14 mouse cellular contexts compared by ENCODE assay signal in the genomic region with DNA sequence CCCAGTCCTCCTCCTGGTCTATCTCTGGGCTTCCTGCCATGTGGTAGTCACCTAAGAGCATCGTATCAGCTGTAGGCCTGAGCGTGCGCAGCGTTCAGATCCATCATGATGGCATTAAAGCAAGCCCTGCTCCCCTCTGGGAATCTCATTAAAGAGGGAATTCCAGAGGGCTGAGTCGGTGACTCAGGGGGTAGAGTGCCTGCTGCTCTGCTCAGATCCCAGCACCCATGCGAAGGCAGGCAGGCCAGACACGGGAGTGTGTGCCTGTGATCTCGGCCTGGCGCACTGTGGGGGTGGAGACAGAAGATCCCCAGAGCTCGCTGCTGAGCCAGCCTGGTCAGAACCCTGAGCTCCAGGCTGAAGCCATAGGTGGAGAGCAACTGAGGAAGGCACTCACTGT. TPM values are rescaled to one million over a fixed set of nuclear protein-coding genes. Genes with fewer than 3 reads are reported as not detected.
DNase-seq lines count a peak whose midpoint lies in the region; ATAC-seq and TF ChIP-seq lines count a peak whose summit lies in the region.
"Had no signal": no experiment of that assay in that cellular context is flagged by ENCODE, and none has a peak within 500 bp of the region (broad histone marks: within the 10 kb centered on the region; RNA-seq: fewer than 3 reads in every experiment).

No protein-coding gene starts in this region.

- peaks cover 18% of the 10 kb centered on the region for H3K36me3 ChIP-seq in heart, embryonic 13.5 days

- intact Hi-C loops in heart, postnatal 36 days (cut with DNase I) = no loop called here

- no peak for TF ChIP-seq POLR2A in embryonic fibroblast, embryonic 13.5 days (IDR thresholded peaks at IDR 0.05; ENCODE audit: low read depth, low read length)

- H3K4me3 ChIP-seq in heart, embryonic 13.5 days = no peak overlapping the region
- no peak overlapping the region for H3K4me3 ChIP-seq in embryonic fibroblast, embryonic 13.5 days (ENCODE audit: insufficient read depth, low read length)
- H3K4me3 ChIP-seq: midbrain, embryonic 12.5 days had no signal

- WGBS in heart, embryonic 13.5 days = 21% methylated on average over 10 of the region's 10 CpGs

- no peak overlapping the region for H3K4me2 ChIP-seq in heart, embryonic 13.5 days
- H3K4me2 ChIP-seq: midbrain, embryonic 12.5 days had no signal

- DNase-seq in heart, postnatal 36 days = no peak
- DNase-seq in 3T3-L1 (ENCODE audit: low read depth, low spot score) (peak; percentile 90), NIH3T3 (ENCODE audit: low read depth) (peak; percentile 85)
- no peak for DNase-seq in retina, embryonic 14.5 days (ENCODE audit: low spot score)
- DNase-seq: cerebellum, adult 9-10 months; forebrain, postnatal 0 days; right cerebral cortex, postnatal 25 days; thymus, postnatal 36 days had no signal

- peaks cover 10% of the 10 kb centered on the region for H3K4me1 ChIP-seq in heart, embryonic 13.5 days
- peaks cover 6% of the 10 kb centered on the region; the same call in 1 of the 2 replicates for H3K4me1 ChIP-seq in embryonic fibroblast, embryonic 13.5 days (ENCODE audit: control insufficient read depth, insufficient read depth, low read length)

- no peaks in the 10 kb centered on the region for H3K9me3 ChIP-seq in heart, embryonic 13.5 days
- H3K9me3 ChIP-seq: midbrain, embryonic 12.5 days had no signal

- ATAC-seq in heart, embryonic 13.5 days (ENCODE audit: extremely low read depth, insufficient number of reproducible peaks, low FRiP score, low TSS enrichment) = no peak
- no peak for ATAC-seq in monocyte, adult 5-6 weeks (replicated peaks; ENCODE audit: insufficient number of reproducible peaks, low FRiP score, low TSS enrichment, poor library complexity, severe bottlenecking)
- ATAC-seq: forebrain, postnatal 0 days; inflammation-experienced regulatory T-cells, adult 6 months had no signal

- no peak for TF ChIP-seq CTCF in embryonic fibroblast, embryonic 13.5 days (IDR thresholded peaks at IDR 0.05; ENCODE audit: borderline replicate concordance, insufficient read depth, low read length)

- no peaks in the 10 kb centered on the region for H3K27me3 ChIP-seq in heart, embryonic 13.5 days (replicated peaks)
- H3K27me3 ChIP-seq: midbrain, embryonic 12.5 days had no signal

- no peak overlapping the region for H3K27ac ChIP-seq in heart, embryonic 13.5 days (replicated peaks)
- H3K27ac ChIP-seq in embryonic fibroblast, embryonic 13.5 days (ENCODE audit: insufficient read depth, low read length) = peak overlapping the region; percentile 35; the same call in 1 of the 2 replicates
- H3K27ac ChIP-seq: liver, embryonic 14.5 days; midbrain, embryonic 12.5 days had no signal

- peak overlapping the region; percentile 48 for H3K9ac ChIP-seq in heart, embryonic 13.5 days
- H3K9ac ChIP-seq: forebrain, postnatal 0 days; liver, embryonic 14.5 days; midbrain, embryonic 12.5 days had no signal

RNA-seq across cellular contexts. Expression of a gene that starts 39.1 kb away (rescaled TPM):
- 576 and 649 TPM in 2 replicates for polyA plus RNA-seq in heart, embryonic 13.5 days (2015; fragmentation: Nextera tagmentation; extraction: Ambion mirVana)
- 100 to 1,000 TPM; 412 to 473 TPM for total RNA-seq in heart, postnatal 36 days (2021)
- polyA plus RNA-seq in embryonic fibroblast, embryonic 13.5 days (2011; ENCODE audit: insufficient read length, low read depth, missing spikeins) = 275 and 281 TPM in 2 replicates
- 23.5 to 34.1 TPM (median 27.5 TPM) in 3 replicates for total RNA-seq in monocyte, adult 5-6 weeks (2017)

Comparison
In these comparisons a context has a peak if more than half of its experiments do, and no peak if none do; other contexts are left out.
1. DNase-seq: peak in 3T3-L1 (single experiment) and NIH3T3 (single experiment); none in heart, postnatal 36 days (0 of 2) and retina, embryonic 14.5 days (single experiment).
2. RNA of a gene that starts 39.1 kb away (total RNA-seq): 412 to 473 TPM in heart, postnatal 36 days; 23.5 to 34.1 TPM in monocyte, adult 5-6 weeks; every median in the first group is over 10 times any median in the second.